Mouse (Mus musculus) forebrain, embryonic 14.5 days (tissue): ENCODE measurements around the gene Car5b. TPM values are rescaled to one million over a fixed set of nuclear protein-coding genes. Genes with fewer than 3 reads are reported as not detected.
A peak's percentile ranks its signal among the peaks of the same experiment; 100 is the strongest.

Experiments
- ATAC-seq: fragments of 200-750 bp; cut with Nextera tagmentation; 2 replicates; pipeline ENCODE4 v1.8.0; 2017; ENCODE audit warnings: mild to moderate bottlenecking, moderate library complexity
- DNase-seq: peaks from one replicate; pipeline ENCODE4 v3.0.0-alpha.2; 2015; ENCODE audit warnings: low spot score
- H3K27ac ChIP-seq: fragments of 300-500 bp; sonication (generic); 2 replicates; pipeline ENCODE4 v1.5.1; 2014; ENCODE audit warnings: low read depth, mild to moderate bottlenecking, control low read depth, low read length, moderate library complexity
- H3K27me3 ChIP-seq: fragments of 300-500 bp; sonication (generic); replicated peaks from 2 replicates; pipeline ENCODE4 v1.6.1; 2014; ENCODE audit warnings: low read length, control low read depth, mixed read lengths; ENCODE audit not compliant: control insufficient read depth, insufficient read depth
- H3K36me3 ChIP-seq: fragments of 300-500 bp; sonication (generic); 2 replicates; pipeline ENCODE4 v1.6.1; 2014; ENCODE audit warnings: low read length, control low read depth; ENCODE audit not compliant: control insufficient read depth, insufficient read depth
- H3K4me1 ChIP-seq: fragments of 300-500 bp; sonication (generic); 2 replicates; pipeline ENCODE4 v1.6.1; 2014; ENCODE audit warnings: antibody characterized with exemption, low read length, control low read depth; ENCODE audit not compliant: control insufficient read depth, insufficient read depth
- H3K4me2 ChIP-seq: fragments of 300-500 bp; sonication (generic); 2 replicates; pipeline ENCODE4 v1.6.1; 2014; ENCODE audit warnings: mild to moderate bottlenecking, control low read depth, low read length
- H3K4me3 ChIP-seq: fragments of 300-500 bp; sonication (generic); 2 replicates; pipeline ENCODE4 v1.5.1; 2014; ENCODE audit warnings: low read depth, low read length, control low read depth
- H3K9ac ChIP-seq: fragments of 300-500 bp; sonication (generic); 2 replicates; pipeline ENCODE4 v1.6.1; 2014; ENCODE audit warnings: mild to moderate bottlenecking, low read length, control low read depth, moderate library complexity
- H3K9me3 ChIP-seq: fragments of 300-500 bp; sonication (generic); replicated peaks from 2 replicates; pipeline ENCODE4 v1.6.1; 2016; ENCODE audit warnings: low read length, control low read depth, mixed read lengths; ENCODE audit not compliant: control insufficient read depth
- WGBS: fragments of 180-500 bp; shearing (Covaris S2); extraction: QIAGEN DNeasy Blood & Tissue Kit; methylation state at CpG from one replicate; pipeline ENCODE4 v1.1.7; 2014; 5-methylcytosine and 5-hydroxymethylcytosine counted together
- polyA plus RNA-seq: library from polyadenylated mRNA; unstranded; fragments of >200 nt; fragmentation: Nextera tagmentation; extraction: Ambion mirVana; gene quantifications from 2 replicates; pipeline ENCODE4 v1.2.1, GENCODE M21; 2014

Gene Car5b
- polyA plus RNA-seq, 1 experiment from 2014 or later: 0.34 TPM

DNA sequence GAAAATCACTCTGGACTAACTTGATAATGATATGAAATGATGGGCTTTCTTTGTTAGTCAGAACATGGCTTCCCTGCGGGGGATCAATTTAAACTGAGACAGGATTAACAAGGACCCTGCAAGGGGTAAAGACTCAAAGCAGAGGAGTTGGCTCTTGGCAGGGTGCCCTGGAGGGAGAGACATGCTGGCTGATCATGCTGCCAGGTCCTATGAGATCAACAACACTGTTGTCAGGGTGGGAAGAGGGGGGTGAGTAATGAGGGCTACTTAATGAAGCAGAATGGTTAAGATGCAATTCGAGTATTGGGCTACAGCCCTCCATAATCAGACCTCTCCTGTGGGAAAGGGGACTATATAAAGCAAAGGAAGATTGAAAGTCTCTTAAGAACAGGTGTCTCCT, 11.1 kb upstream of the Car5b start:
- ATAC-seq (peak; percentile 87), DNase-seq (peak; percentile 71)
- no peaks in the 10 kb centered on the region for H3K9me3 ChIP-seq
- no peak overlapping the region for H3K4me3 ChIP-seq
- no peak overlapping the region for H3K4me2 ChIP-seq
- H3K27ac ChIP-seq: no peak overlapping the region
- WGBS: 48% methylated on average over 2 of the region's 2 CpGs
- H3K4me1 ChIP-seq: no peaks in the 10 kb centered on the region
- no peak overlapping the region for H3K9ac ChIP-seq
- H3K27me3 ChIP-seq: no peaks in the 10 kb centered on the region
- H3K36me3 ChIP-seq: no peaks in the 10 kb centered on the region

- 83% methylated on average over 7 of the region's 7 CpGs for WGBS
- Histone ChIP-seq H3K4me1 (no peaks in the 10 kb centered on the region), H3K9ac (no peak overlapping the region), H3K4me2 (no peak overlapping the region), H3K9me3 (no peaks in the 10 kb centered on the region), H3K4me3 (no peak overlapping the region), H3K27ac (no peak overlapping the region), H3K27me3 (no peaks in the 10 kb centered on the region), H3K36me3 (no peaks in the 10 kb centered on the region)
- DNase-seq (no peak), ATAC-seq (no peak)
These were observed 8.1 kb upstream of the Car5b start for GRCm38 (mm10) chrX:164035931-164036330.

- 83% methylated on average over 2 of the region's 2 CpGs for WGBS
- ATAC-seq: no peak
- no peaks in the 10 kb centered on the region for H3K4me1 ChIP-seq
- no peak overlapping the region for H3K9ac ChIP-seq
- H3K4me2 ChIP-seq: no peak overlapping the region
- H3K9me3 ChIP-seq: no peaks in the 10 kb centered on the region
- no peak overlapping the region for H3K4me3 ChIP-seq
- H3K27me3 ChIP-seq: no peaks in the 10 kb centered on the region
- H3K36me3 ChIP-seq: no peaks in the 10 kb centered on the region
- DNase-seq: no peak
- no peak overlapping the region for H3K27ac ChIP-seq
These were observed 7.6 kb upstream of the Car5b start for GRCm38 (mm10) chrX:164035401-164035800.

GRCm38 (mm10) chrX:164032526-164032925, 4.7 kb upstream of the Car5b start:
- no peaks in the 10 kb centered on the region for H3K4me1 ChIP-seq
- DNase-seq (no peak), ATAC-seq (no peak)
- no peaks in the 10 kb centered on the region for H3K36me3 ChIP-seq
- no peak overlapping the region for H3K4me2 ChIP-seq
- H3K27me3 ChIP-seq: no peaks in the 10 kb centered on the region
- H3K4me3 ChIP-seq: no peak overlapping the region
- H3K9me3 ChIP-seq: no peaks in the 10 kb centered on the region
- H3K9ac ChIP-seq: no peak overlapping the region
- 87% methylated on average over 7 of the region's 7 CpGs for WGBS
- H3K27ac ChIP-seq: no peak overlapping the region

DNA sequence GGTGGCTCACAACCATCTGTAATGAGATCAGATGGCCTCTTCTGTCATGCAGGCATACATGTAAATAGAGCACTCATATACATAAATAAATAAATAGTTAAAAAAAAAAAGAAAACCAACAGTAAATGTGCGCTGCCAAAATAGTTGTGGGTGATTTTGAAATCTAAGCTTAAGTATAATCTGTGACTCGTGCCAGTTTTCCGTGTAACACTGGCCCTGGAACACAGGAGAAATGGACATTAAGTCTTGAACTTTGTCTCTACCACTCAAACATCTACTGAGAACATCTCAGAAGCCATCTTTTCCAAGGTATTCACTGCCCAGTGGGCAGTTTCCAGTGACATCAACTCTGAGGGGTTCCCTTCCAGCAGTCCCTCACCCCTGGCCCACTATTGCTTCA, 12.2 kb downstream of the Car5b start:
- H3K4me2 ChIP-seq: no peak overlapping the region
- ATAC-seq (no peak), DNase-seq (no peak)
- no peak overlapping the region for H3K27ac ChIP-seq
- H3K4me3 ChIP-seq: no peak overlapping the region
- no peak overlapping the region for H3K9ac ChIP-seq
- 92% methylated on average over 3 of the region's 3 CpGs for whole genome bisulfite sequencing
- H3K9me3 ChIP-seq: no peaks in the 10 kb centered on the region
- no peaks in the 10 kb centered on the region for H3K36me3 ChIP-seq
- H3K4me1 ChIP-seq: no peaks in the 10 kb centered on the region
- H3K27me3 ChIP-seq: no peaks in the 10 kb centered on the region

DNA sequence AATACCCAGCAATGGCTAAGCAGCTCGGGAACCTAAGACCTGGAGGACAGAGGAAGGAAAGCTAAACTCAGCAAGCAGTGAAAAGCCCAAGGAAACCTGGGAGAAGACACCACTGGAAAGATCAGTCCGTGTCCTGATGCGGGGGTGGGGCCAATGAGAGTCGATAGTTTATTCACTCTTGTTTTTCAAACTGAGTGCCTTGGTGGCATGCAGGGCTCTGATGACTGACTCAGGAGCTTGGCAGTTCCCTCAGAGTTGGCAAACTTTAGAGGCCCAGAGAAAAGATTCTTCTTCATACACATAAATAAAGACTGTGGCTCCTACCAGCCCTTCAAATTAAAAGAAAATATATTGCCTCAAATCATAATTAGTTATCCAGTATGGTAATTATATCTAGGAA, 12.8 kb downstream of the Car5b start:
- DNase-seq (no peak), ATAC-seq (no peak)
- H3K4me2 ChIP-seq: no peak overlapping the region
- H3K9me3 ChIP-seq: no peaks in the 10 kb centered on the region
- H3K4me3 ChIP-seq: no peak overlapping the region
- no peak overlapping the region for H3K9ac ChIP-seq
- no peaks in the 10 kb centered on the region for H3K4me1 ChIP-seq
- 76% methylated on average over 4 of the region's 4 CpGs for WGBS
- no peaks in the 10 kb centered on the region for H3K27me3 ChIP-seq
- no peaks in the 10 kb centered on the region for H3K36me3 ChIP-seq
- H3K27ac ChIP-seq: no peak overlapping the region

GRCm38 (mm10) chrX:164013318-164013717, 14.5 kb downstream of the Car5b start:
- no peaks in the 10 kb centered on the region for H3K4me1 ChIP-seq
- H3K27me3 ChIP-seq: no peaks in the 10 kb centered on the region
- no peak overlapping the region for H3K27ac ChIP-seq
- no peaks in the 10 kb centered on the region for H3K9me3 ChIP-seq
- WGBS: 80% methylated on average over 2 of the region's 2 CpGs
- H3K4me3 ChIP-seq: no peak overlapping the region
- DNase-seq (no peak), ATAC-seq (no peak)
- H3K4me2 ChIP-seq: no peak overlapping the region
- no peaks in the 10 kb centered on the region for H3K36me3 ChIP-seq
- H3K9ac ChIP-seq: no peak overlapping the region

- peak; percentile 67 for DNase-seq
- H3K36me3 ChIP-seq: no peaks in the 10 kb centered on the region
- no peak overlapping the region for H3K9ac ChIP-seq
- no peak overlapping the region for H3K27ac ChIP-seq
- 30% methylated on average over 2 of the region's 2 CpGs for WGBS
- H3K27me3 ChIP-seq: no peaks in the 10 kb centered on the region
- H3K4me1 ChIP-seq: no peaks in the 10 kb centered on the region
- no peak overlapping the region for H3K4me3 ChIP-seq
- peak; percentile 71; the same call in 1 of the 2 replicates for ATAC-seq
- no peaks in the 10 kb centered on the region for H3K9me3 ChIP-seq
- H3K4me2 ChIP-seq: no peak overlapping the region
These were observed 23.0 kb downstream of the Car5b start for GRCm38 (mm10) chrX:164004809-164005208.

GRCm38 (mm10) chrX:163999848-164000247, 27.9 kb downstream of the Car5b start:
- DNase-seq: no peak
- WGBS: 83% methylated on average over 1 of the region's 1 CpGs
- Histone ChIP-seq H3K9me3 (no peaks in the 10 kb centered on the region), H3K27me3 (no peaks in the 10 kb centered on the region), H3K9ac (no peak overlapping the region), H3K4me2 (no peak overlapping the region), H3K4me1 (no peaks in the 10 kb centered on the region), H3K27ac (no peak overlapping the region), H3K4me3 (no peak overlapping the region), H3K36me3 (no peaks in the 10 kb centered on the region)
- no peak for ATAC-seq
